Mouse (Mus musculus) neural tube, embryonic 13.5 days (tissue): ENCODE data around the gene Tpmt. TPM values are rescaled to one million over a fixed set of nuclear protein-coding genes. Genes with fewer than 3 reads are reported as not detected.

ENCODE experiments used
- ATAC-seq: fragments of 200-750 bp; cut with Nextera tagmentation; 2 replicates; pipeline ENCODE4 v1.8.0; 2017; ENCODE audit warnings: low read depth, mild to moderate bottlenecking, moderate TSS enrichment, moderate library complexity
- H3K27ac ChIP-seq: fragments of 300-500 bp; sonication (generic); replicated peaks from 2 replicates; pipeline ENCODE4 v1.5.1; 2015; ENCODE audit warnings: moderate library complexity, mild to moderate bottlenecking, inconsistent platforms
- H3K27me3 ChIP-seq: fragments of 300-500 bp; sonication (generic); 2 replicates; pipeline ENCODE4 v1.6.1; 2015; ENCODE audit warnings: mild to moderate bottlenecking, inconsistent platforms
- H3K36me3 ChIP-seq: fragments of 300-500 bp; sonication (generic); 2 replicates; pipeline ENCODE4 v1.6.1; 2015; ENCODE audit warnings: mild to moderate bottlenecking, inconsistent platforms
- H3K4me1 ChIP-seq: fragments of 300-500 bp; sonication (generic); replicated peaks from 2 replicates; pipeline ENCODE4 v1.6.1; 2015; ENCODE audit warnings: inconsistent platforms
- H3K4me2 ChIP-seq: fragments of 300-500 bp; sonication (generic); 2 replicates; pipeline ENCODE4 v1.6.1; 2015; ENCODE audit warnings: inconsistent platforms, mild to moderate bottlenecking, moderate library complexity
- H3K4me3 ChIP-seq: fragments of 300-500 bp; sonication (generic); 2 replicates; pipeline ENCODE4 v1.5.1; 2015; ENCODE audit warnings: mild to moderate bottlenecking, inconsistent platforms
- H3K9ac ChIP-seq: fragments of 300-500 bp; sonication (generic); 2 replicates; pipeline ENCODE4 v1.6.1; 2015; ENCODE audit warnings: moderate library complexity, mild to moderate bottlenecking, inconsistent platforms
- H3K9me3 ChIP-seq: fragments of 300-500 bp; sonication (generic); 2 replicates; pipeline ENCODE4 v1.6.1; 2016; ENCODE audit warnings: inconsistent platforms
- WGBS: fragments of 180-500 bp; shearing (Covaris S2); methylation state at CpG from one replicate; pipeline ENCODE4 v1.1.7; 2015; 5-methylcytosine and 5-hydroxymethylcytosine counted together
- polyA plus RNA-seq: library from polyadenylated mRNA; unstranded; fragments of >200 nt; fragmentation: Nextera tagmentation; extraction: Ambion mirVana; gene quantifications from 2 replicates; pipeline ENCODE4 v1.2.1, GENCODE M21; 2015

The Tpmt gene
- polyA plus RNA-seq, 1 experiment from 2014 or later = 33.4 TPM

DNA sequence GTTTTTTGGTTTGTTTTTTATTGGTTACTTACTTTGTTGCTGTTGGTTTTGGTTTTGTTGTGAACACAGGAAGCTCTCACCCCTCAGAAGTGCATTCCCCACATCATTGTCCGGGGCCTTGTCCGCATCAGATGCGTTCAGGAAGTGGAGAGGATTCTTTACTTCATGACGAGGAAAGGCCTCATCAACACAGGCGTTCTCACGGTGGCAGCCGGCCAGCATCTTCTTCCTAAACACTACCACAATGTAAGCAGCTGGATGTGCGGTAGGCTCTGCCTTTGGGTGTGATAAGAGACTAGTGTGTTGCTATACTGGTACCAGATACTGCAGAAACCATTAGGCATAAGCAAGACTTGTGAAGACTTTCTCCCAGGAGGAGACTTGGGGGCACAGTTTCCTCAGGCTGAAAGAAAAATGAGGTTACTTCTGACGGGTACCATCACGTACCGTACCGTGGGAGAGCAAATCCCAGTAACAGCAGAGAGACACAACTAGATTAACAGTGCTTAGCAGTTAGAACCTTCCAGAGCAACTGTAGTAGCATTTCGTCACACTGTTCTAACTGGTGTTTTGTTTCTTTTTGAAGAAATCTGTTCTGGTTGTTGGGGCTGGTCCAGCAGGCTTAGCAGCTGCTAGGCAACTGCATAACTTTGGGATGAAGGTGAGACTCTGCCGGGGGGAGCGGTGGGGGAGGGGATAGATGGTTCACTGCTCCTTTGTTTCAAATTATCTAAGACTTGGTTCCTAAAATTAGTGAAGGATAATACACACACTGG lies 19.6 kb upstream of the Tpmt start:
- no peak overlapping the region for H3K27ac ChIP-seq
- H3K9ac ChIP-seq = no peak overlapping the region
- H3K9me3 ChIP-seq = no peaks in the 10 kb centered on the region
- H3K4me3 ChIP-seq = no peak overlapping the region
- no peak overlapping the region for H3K4me2 ChIP-seq
- H3K4me1 ChIP-seq = no peaks in the 10 kb centered on the region
- H3K36me3 ChIP-seq = peaks cover 81% of the 10 kb centered on the region
- ATAC-seq = no peak
- H3K27me3 ChIP-seq = no peaks in the 10 kb centered on the region
- WGBS = 83% methylated on average over 15 of the region's 15 CpGs

DNA sequence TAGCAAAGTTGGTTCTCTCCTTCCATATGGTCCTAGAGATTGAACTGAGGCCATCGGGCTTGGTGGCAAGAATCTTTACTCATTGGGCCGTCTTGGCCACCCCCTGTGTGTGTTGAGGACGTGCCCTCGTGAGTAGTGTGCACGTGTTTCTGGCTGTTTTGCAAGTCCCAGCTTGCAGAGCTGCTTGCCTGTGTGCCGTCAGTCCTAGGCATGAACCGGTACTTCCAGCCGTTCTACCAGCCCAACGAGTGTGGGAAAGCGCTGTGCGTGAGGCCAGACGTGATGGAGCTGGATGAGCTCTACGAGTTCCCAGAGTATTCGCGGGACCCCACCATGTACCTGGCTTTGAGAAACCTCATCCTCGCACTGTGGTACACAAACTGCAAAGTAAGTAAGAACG lies 18.2 kb upstream of the Tpmt start:
- H3K4me3 ChIP-seq = no peak overlapping the region
- no peaks in the 10 kb centered on the region for H3K4me1 ChIP-seq
- H3K27ac ChIP-seq = no peak overlapping the region
- no peak overlapping the region for H3K9ac ChIP-seq
- H3K9me3 ChIP-seq = no peaks in the 10 kb centered on the region
- no peak overlapping the region for H3K4me2 ChIP-seq
- 95% methylated on average over 17 of the region's 17 CpGs for WGBS
- H3K36me3 ChIP-seq = peaks cover 82% of the 10 kb centered on the region
- no peaks in the 10 kb centered on the region for H3K27me3 ChIP-seq
- ATAC-seq = no peak

DNA sequence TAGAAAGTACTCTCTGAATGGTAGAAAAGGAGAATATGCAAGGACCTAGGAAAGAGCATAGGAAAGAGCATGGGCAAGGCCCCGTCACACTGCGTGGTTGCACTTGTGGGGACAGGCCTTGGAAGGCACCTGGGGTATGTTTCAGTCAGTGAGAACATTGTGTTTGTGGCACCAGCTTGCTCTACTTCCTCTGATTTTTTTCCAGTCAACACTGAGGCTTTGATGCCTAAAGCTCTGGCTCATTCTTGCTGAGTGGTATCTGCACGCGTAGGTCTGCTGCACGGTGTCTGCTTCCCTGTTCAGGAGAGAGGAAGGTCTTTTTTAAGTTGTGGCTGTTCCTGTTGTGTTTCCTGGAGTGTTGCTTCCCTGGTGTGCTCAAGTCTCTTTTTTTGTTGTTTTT lies 12.2 kb upstream of the Tpmt start:
- Histone ChIP-seq H3K9ac (no peak overlapping the region), H3K36me3 (peaks cover 75% of the 10 kb centered on the region), H3K9me3 (no peaks in the 10 kb centered on the region), H3K4me3 (no peak overlapping the region), H3K27me3 (no peaks in the 10 kb centered on the region), H3K4me2 (no peak overlapping the region), H3K27ac (no peak overlapping the region), H3K4me1 (no peaks in the 10 kb centered on the region)
- no peak for ATAC-seq
- 89% methylated on average over 5 of the region's 5 CpGs for WGBS

DNA sequence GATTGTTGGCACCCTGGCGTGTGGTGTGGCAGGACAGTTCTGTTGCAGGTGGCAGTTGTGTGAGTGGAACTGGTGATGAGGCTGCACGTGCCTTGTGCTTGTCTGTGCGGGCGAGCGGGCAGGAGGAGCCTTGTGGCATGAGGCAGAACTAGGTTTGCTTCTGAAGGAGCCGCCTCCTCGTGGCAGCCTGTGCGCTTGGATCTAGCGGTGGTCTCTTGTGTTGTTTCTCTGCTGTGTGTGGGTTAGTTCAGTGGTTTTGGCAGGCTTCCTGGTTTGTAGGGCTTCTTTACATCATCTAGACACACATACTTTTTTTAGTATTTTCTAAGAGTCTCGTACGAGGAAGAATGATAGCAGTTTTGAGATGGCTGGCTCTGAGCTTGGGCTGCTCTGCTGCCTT lies 11.6 kb upstream of the Tpmt start:
- Histone ChIP-seq H3K4me1 (no peaks in the 10 kb centered on the region), H3K9me3 (no peaks in the 10 kb centered on the region), H3K9ac (no peak overlapping the region), H3K27me3 (no peaks in the 10 kb centered on the region), H3K4me2 (no peak overlapping the region), H3K36me3 (peaks cover 76% of the 10 kb centered on the region), H3K27ac (no peak overlapping the region), H3K4me3 (no peak overlapping the region)
- WGBS = 92% methylated on average over 11 of the region's 11 CpGs
- no peak for ATAC-seq

DNA sequence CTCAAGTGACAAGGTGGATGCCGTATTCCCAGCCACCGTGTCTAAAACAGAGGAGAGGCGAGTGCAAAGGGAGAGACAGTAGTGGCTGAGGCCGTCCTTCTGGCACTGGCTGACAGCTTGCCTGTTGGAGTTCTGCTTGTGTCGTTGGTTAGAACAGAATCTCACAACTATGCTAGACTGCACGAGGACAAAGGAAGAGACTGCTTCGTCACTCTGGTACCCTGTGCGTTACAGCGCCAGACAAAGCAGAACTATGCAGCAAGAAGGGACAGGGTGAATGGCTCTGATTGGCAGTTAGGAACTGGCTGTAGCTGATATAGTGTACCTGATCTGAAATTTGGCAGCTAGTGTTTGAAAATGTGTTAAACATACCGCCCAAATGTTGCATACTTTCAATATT lies 9.4 kb upstream of the Tpmt start:
- WGBS = 37% methylated on average over 10 of the region's 10 CpGs

DNA sequence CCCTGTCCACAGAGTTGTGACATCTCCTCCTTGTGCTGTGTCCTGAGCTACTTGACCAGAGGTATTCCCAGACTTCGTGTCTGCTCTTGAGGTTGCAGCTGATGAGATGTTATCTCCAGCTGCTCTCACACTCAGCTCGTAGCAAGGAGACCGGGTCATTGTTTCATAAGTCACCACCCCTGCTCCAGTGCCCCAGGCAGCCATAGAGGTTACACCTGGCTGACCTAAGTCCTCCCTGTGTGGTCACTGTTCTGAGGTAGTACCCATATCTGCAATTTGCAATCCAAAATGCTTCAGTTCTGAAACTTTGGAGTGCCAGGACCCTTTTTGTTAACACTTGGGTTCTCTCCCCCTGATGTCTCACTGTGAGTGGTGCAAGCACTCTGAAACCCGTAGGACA lies 5.5 kb upstream of the Tpmt start:
- no peak overlapping the region for H3K4me3 ChIP-seq
- no peak overlapping the region for H3K4me2 ChIP-seq
- no peaks in the 10 kb centered on the region for H3K27me3 ChIP-seq
- ATAC-seq = no peak
- 92% methylated on average over 4 of the region's 4 CpGs for WGBS
- no peaks in the 10 kb centered on the region for H3K9me3 ChIP-seq
- H3K9ac ChIP-seq = no peak overlapping the region
- no peak overlapping the region for H3K27ac ChIP-seq
- peaks cover 6% of the 10 kb centered on the region; the same call in 1 of the 2 replicates for H3K4me1 ChIP-seq
- H3K36me3 ChIP-seq = peaks cover 57% of the 10 kb centered on the region

More for the DNA sequence above, 9.4 kb upstream of the Tpmt start:
- Histone ChIP-seq H3K4me1 (no peaks in the 10 kb centered on the region), H3K9ac (no peak overlapping the region), H3K9me3 (no peaks in the 10 kb centered on the region), H3K4me2 (no peak overlapping the region), H3K36me3 (peaks cover 76% of the 10 kb centered on the region), H3K27me3 (no peaks in the 10 kb centered on the region), H3K27ac (no peak overlapping the region), H3K4me3 (no peak overlapping the region)
- ATAC-seq = no peak

DNA sequence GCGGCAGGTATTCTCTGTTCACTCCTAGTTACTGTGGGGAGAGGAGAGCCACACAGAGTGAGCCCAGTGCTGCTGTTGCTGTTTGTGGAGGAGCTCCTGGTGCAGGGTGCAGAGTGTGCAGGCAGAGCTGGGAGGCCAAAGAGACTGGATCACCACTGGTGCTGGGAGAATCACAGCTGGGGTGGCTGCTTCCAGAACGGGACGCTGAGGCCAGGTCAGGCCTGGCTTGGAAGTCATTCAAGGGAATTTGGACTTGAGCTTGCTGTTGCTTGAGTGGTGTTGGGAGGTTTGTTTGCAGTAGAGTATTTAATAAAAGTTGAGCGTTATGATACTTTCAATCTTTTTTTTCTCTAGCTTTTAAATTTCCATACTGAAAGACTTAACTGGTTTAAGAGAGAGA lies 3.5 kb upstream of the Tpmt start:
- Histone ChIP-seq H3K9me3 (no peaks in the 10 kb centered on the region), H3K27ac (no peak overlapping the region), H3K36me3 (peaks cover 45% of the 10 kb centered on the region), H3K4me1 (peaks cover 17% of the 10 kb centered on the region), H3K9ac (no peak overlapping the region), H3K4me3 (no peak overlapping the region), H3K27me3 (no peaks in the 10 kb centered on the region), H3K4me2 (no peak overlapping the region)
- WGBS = 96% methylated on average over 4 of the region's 4 CpGs
- ATAC-seq = no peak

DNA sequence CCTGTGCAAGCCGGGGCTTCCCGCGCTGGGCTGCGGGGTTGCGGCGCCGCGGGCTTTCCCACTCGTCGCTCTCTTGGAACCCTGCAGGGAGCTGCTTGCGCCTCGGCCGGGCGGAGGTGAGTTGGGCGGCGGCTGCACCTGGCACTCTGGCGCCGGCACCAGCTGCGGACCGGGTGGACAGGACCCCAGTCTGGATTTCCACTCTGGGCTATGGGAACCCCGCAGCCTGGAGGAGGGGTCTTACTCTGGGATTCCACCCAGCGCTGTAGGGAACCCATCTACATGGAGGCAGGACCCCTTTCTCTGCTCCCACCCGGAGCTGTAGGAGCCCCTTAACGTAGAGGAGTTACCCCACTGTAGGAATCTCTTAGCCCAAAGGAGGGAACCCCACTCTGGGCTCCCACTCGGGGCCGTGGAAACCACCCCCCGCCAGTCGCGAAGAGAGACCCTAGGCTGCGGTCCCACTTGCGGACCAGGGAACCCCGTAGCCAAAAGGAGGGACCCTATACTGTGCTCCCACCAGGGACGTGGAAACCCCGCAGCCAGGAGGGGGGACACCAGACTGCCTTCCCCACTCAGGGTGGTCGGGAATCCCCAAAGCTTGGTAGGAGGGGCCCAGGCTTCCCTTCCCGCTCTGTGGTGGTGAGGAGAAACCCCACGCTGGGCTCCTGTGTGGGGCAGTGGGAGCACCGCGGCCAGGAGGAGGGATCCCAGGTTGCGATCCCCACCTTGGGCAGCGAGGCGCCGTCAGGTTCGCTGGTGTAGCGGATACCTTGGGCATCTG lies 512 bp downstream of the Tpmt start:
- H3K4me3 ChIP-seq = peak overlapping the region; percentile 64
- WGBS = under 1% methylated on average over 45 of the region's 45 CpGs

DNA sequence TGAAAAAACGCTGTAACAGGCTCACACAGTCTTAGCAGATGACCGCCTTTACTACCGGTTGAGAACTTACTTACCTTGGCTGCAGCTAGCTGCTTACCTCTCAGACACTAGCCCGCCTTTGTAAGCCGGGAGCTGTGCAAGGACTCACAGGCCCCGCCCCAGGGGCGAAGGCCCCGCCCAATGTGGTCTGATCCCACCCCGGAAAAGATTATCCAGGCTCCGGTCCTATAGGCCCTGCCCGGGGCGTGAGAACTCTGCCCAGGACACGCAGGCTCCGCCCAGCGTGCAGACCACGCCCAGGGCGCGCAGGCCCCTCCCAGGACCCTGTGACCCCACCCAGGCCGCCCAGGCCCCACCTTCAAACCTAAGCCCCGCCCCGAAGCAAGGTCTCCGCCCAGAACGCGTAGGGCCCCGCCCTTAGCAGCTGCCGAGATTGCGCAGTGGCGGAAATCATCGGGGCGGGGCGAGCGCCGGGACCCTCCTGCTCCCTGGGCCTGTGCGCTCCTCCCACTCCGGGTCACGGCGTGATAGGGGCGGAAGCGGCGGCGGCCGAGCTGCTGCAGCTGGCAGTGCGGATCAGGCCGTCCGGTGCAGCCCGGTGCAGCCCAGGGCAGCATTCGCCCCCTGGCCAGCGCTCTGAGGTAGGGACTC lies 1.4 kb downstream of the Tpmt start, which contains the start of gene Kdm1b:
Gene Kdm1b (plus strand): TSS at position 470 of the 651 bp plus-strand sequence.
- Histone ChIP-seq H3K4me2 (peak within 1 kb of the TSS; percentile 99), H3K9ac (peak within 1 kb of the TSS; percentile 84), H3K9me3 (no peaks in the 10 kb centered on the region), H3K27me3 (no peaks in the 10 kb centered on the region), H3K27ac (peak within 1 kb of the TSS; percentile 75), H3K4me3 (peak within 1 kb of the TSS; percentile 64), H3K4me1 (peaks cover 27% of the 10 kb centered on the region), H3K36me3 (peaks cover 3% of the 10 kb centered on the region; the same call in 1 of the 2 replicates)
- under 1% methylated on average over 46 of the region's 48 CpGs for WGBS
- peak; percentile 95 for ATAC-seq

More for the DNA sequence above, 512 bp downstream of the Tpmt start:
- Histone ChIP-seq H3K9ac (peak overlapping the region; percentile 84), H3K9me3 (no peaks in the 10 kb centered on the region), H3K4me1 (peaks cover 27% of the 10 kb centered on the region), H3K27ac (peak overlapping the region; percentile 75), H3K36me3 (peaks cover 9% of the 10 kb centered on the region), H3K27me3 (no peaks in the 10 kb centered on the region), H3K4me2 (peak overlapping the region; percentile 99)
- ATAC-seq = peak; percentile 51

DNA sequence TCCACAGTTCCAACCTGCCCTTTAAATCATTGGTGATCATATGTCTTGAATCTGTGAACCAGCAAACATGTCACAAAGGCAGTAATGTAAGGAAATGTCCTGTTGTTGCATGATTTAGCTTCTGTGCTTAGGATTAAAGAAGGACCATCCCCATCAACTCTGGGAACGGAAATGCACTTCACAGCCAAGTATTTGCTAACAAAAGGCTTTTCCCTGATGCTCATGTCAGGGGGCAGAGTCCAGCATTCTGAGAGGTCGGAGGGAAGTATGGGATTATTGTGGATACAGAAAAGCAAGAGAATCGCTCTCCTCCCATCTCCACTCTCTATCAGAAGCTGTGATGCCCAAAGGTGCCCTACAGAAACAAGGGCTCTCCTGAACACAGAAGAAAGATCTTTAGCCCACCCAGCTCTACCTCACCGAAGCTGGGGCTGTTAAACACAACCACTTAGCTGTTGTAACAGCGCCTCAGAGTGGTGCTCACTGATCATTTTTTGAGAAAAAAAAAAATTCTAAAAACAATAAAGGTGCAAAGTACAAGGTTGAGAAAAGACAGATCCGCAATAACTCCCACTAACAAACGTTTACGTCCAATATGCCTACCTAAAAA lies 2.4 kb downstream of the Tpmt start:
- H3K4me2 ChIP-seq = peak overlapping the region; percentile 99
- H3K27ac ChIP-seq = peak overlapping the region; percentile 46; the same call in 1 of the 2 replicates
- peaks cover 27% of the 10 kb centered on the region for H3K4me1 ChIP-seq
- WGBS = 57% methylated on average over 8 of the region's 8 CpGs
- no peaks in the 10 kb centered on the region for H3K9me3 ChIP-seq
- no peak for ATAC-seq
- H3K4me3 ChIP-seq = peak overlapping the region; percentile 64
- H3K9ac ChIP-seq = peak overlapping the region; percentile 39; the same call in 1 of the 2 replicates
- H3K27me3 ChIP-seq = no peaks in the 10 kb centered on the region
- H3K36me3 ChIP-seq = peaks cover 5% of the 10 kb centered on the region; the same call in 1 of the 2 replicates

DNA sequence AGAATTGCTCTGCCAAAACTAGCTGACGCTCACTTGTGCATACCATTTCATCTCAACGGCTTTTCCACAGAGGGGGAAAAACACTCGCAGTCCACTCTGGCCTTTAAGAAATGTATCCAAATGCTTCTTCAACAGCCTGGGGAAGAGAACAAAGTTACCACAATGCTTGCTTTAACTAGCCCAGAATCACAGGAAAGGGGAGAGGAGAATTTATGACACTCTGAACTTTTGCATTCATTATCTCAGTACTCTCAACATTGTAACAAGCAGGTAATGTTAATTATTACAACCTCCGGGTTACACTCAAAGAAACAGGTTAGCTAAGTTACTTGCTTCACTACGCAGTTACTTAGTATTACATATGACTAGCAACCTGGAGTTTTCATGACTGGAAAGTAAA lies 4.5 kb downstream of the Tpmt start:
- no peak for ATAC-seq
- no peak overlapping the region for H3K4me2 ChIP-seq
- no peak overlapping the region for H3K27ac ChIP-seq
- no peak overlapping the region for H3K9ac ChIP-seq
- H3K36me3 ChIP-seq = peaks cover 5% of the 10 kb centered on the region; the same call in 1 of the 2 replicates
- no peak overlapping the region for H3K4me3 ChIP-seq
- H3K4me1 ChIP-seq = peaks cover 21% of the 10 kb centered on the region
- WGBS = 88% methylated on average over 5 of the region's 5 CpGs
- no peaks in the 10 kb centered on the region for H3K27me3 ChIP-seq
- no peaks in the 10 kb centered on the region for H3K9me3 ChIP-seq
